Mouse (Mus musculus): Measurements from ENCODE around the gene Gse1.

DNA sequence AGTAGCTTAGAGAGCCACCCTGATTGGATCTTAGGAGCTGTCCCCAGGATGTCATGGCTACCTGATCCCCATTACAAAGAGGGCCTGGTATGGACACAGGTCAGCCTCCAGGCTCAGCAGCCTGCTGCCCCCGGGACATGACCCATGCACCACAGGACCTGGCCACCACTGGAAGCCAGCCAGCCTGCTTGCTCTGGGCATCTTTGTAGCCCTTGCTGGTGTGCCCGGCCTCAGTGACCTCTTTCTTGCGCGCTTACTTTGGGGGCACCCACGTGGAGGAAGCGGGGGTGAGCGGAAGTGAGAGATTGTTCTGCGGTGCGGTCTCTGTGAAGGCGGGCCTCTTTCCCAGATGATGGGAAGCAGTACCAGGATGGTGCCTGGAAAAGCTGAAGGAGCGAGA, 324.3 kb downstream of the Gse1 start:
- TF ChIP-seq CHD2 (IDR thresholded peaks at IDR 0.05; ENCODE audit: low read depth, low read length) = no peak
- TF ChIP-seq ZNF384 (IDR thresholded peaks at IDR 0.05; ENCODE audit: low read depth, low read length) = no peak
